Mouse (Mus musculus): Measurements from ENCODE around the gene Hist1h2ad. TPM values are rescaled to one million over a fixed set of nuclear protein-coding genes. Genes with fewer than 3 reads are reported as not detected.
"Not testable (repeated sequence)": the region's sequence is repeated elsewhere in the genome, so short reads cannot be mapped to it uniquely, and the experiment has no call there.

The Hist1h2ad gene
- polyA plus RNA-seq (2012; rRNA removed), result 1.6 and 1.9 TPM in 2 replicates

DNA sequence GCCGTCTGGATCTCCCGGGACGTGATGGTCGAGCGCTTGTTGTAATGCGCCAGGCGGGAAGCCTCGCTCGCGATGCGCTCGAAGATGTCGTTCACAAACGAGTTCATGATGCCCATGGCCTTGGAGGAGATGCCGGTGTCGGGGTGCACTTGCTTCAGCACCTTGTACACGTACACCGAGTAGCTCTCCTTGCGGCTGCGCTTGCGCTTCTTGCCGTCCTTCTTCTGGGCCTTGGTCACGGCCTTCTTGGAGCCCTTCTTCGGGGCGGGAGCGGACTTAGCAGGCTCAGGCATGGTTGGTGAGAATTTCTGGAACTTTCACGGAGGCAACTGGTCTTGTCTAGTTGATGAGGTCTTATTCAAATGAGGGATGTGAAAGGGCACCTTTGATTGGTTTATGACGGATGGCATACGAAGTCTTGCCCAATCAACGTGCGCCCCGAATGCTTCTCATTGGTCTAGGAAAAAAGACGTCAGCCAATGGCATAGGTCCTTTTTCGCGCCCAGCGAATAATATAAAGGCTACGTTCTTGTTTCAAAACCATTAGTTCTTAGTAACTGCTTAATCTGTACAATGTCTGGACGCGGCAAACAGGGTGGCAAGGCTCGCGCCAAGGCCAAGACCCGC is at the start of gene Hist1h2ad, which contains the start of gene Hist1h2bf:
Gene Hist1h2ad (plus strand): TSS at position 484 of the 627 bp plus-strand sequence.
Gene Hist1h2bf (minus strand): TSS at position 299 of the 627 bp plus-strand sequence.
- DNase-seq (ENCODE audit: low spot score), result not testable (repeated sequence)

DNA sequence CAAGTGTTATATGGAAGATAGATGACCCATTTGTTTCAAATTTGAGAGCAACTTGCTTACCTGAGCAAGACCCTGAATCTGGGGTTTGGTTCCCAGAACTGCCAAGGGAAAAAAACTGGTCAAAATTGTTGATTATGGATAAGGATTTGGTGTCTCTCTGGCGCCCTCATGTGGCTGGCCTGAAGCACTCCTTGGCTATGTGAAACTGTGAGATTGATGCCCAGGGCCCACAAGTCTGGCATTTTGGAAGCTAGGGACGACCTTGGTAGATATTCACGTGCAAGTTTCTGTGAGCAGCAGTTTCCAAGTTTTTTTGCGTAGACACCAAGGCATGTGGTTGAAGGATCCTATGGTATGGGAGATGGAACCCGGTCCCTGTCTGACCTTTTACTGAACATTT is 49.5 kb upstream of the Hist1h2ad start:
- DNase-seq (ENCODE audit: low spot score), result peak; percentile 58

DNA sequence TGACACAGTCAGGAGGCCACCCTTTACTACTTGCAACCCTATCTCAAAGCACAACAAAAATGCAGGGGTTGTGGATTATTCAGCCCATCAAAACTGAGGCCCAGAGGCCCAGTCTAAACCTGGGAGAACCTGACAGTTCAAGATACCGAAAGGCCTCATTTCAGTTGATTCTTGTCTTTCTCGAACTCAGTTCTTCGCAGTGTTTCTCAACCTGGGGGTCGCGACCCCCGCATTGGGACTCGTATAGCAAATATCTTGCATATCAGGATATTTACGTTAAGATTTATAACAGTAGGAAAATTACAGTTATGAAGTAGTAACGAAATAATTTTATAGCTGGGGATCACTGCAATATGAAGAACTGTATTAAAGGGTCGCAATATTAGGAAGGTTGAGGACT is 48.3 kb upstream of the Hist1h2ad start:
- no peak for DNase-seq (ENCODE audit: low spot score)

DNA sequence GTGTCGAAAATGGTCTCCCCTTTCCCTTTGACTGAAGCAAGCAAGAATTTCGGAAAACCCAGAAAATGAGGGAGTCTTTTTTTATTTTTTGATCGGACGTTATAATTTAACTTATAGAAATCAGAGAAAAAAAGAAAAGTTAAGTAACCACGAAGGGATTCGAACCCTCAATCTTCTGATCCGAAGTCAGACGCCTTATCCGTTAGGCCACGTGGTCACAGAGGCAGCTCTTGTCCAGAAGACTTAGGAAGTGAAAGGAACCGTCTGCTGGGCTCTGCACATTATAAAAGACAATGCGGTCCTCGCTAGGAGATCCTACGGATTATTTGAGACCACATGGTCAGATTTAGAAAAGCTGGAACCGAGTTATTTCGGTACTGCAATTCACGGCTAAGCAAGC is 47.9 kb upstream of the Hist1h2ad start:
- peak; percentile 86 for DNase-seq (ENCODE audit: low spot score)

DNA sequence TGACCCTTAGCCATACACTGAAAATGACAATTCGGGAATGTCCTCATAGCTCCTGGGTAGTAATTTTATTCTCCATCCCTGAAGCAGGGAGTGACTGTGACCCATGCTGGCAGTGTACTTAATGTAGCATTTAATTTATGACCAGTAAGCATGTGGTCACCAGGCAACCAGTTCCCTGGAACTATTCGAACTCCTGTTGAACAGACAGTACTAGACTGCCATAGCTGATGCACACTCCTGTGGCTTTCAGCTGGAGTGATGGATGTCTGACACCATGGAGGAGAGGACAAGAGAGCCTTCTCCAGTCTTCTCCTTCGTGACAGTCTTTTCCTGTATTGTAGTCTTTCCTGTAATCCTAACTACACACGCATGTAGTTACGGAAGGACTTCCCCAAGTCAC is 45.2 kb upstream of the Hist1h2ad start:
- DNase-seq (ENCODE audit: low spot score), result no peak

DNA sequence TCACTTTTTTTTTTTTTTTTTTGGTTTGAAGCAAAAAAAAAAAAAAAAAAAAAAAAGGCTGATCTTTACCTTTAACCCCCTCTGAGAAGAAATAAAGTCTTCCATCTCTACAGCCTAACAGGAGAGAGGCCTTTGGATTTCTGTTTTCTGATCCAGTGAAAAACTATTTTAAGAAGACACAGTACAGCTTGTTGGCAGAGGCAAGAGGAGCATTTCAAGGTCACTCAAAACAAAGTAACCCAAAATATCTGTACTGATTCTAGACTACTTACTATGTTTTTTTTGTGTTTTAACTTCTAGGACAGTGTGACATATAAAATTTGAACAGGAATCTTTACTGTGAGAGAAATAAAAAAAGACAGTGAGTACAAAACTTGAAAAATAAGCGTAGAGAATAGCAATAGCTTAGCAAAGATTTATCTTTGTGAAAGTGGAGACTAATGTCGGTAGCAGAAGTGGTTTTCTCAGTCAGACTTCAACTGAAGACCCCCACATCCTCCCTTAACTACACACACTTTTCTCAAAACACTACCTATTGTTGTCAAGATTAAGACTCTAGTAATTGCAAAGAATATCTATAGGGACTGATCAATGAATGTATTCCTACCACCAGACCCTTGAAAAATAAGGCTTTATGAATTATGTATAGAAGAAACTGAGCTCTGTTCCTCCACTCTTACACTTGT is 44.6 kb upstream of the Hist1h2ad start:
- DNase-seq (ENCODE audit: low spot score), result no peak

DNA sequence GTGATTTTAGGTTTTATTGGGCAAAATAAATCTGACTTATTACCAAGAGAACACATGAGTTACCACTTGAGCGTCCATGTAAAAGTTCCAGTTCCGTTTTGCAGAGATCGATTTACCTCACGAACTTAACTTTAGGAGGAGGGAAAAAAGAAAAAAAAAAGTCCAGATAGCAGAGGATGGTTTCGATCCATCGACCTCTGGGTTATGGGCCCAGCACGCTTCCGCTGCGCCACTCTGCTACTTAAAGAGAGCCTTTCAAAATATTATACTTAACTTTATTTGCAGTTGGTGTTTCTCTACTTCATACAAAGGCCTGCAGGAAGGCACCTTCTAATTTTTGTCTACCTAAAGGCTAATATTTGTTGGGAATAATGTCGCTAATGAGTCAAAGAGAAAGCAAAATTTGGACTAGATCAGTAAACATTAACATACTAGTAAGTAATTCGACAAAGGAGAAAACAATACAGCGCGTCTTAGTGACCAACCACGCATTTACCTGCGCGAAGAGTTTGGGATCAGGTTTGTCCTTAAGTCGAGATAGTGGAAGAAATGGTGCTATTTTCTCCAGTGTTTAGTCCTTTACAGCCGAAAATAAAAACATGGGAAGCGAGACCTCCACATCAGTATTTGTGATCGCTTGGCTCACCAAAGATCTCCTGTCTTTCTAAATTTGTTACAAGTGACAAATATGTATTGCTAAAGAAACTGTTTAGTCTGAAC is 43.8 kb upstream of the Hist1h2ad start:
- peak; percentile 41 for DNase-seq (ENCODE audit: low spot score)

DNA sequence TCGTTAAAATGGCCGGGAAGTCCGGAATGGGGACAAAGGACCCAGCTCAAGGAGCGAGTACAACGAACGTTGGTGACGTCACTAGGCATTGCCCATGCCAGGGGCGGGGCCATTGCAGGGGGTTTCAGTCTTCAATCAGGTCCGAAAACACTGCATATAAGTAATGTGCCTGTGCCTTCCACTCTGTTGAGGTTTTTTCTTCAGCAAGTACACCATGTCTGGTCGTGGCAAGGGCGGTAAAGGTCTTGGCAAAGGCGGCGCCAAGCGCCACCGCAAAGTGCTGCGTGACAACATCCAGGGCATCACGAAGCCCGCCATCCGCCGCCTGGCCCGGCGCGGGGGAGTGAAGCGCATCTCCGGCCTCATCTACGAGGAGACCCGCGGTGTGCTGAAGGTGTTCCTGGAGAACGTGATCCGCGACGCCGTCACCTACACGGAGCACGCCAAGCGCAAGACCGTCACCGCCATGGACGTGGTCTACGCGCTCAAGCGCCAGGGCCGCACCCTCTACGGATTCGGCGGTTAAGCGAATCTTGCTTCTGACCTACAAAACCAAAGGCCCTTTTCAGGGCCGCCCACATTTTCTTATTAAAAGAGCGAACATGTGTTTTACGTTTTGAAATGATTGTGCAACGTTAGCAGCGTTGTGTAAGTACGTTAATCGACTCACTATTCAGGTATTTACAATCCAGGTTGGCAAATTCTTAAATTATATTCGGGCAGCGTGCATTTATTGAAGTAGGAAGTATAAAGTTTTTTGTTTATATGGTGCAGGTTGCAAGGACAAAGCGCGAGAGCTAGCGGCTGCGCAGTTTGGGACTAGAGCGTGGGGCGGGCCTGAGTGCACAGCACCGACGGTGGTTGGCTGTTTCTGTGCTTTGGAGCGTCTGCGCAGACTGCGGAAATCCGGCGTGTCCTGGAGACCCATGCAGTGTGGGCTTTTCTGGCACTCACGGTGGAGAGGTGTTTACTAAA is 43.0 kb upstream of the Hist1h2ad start, which contains the start of gene Hist1h4h:
Gene Hist1h4h (plus strand): TSS at position 150 of the 975 bp plus-strand sequence.
- DNase-seq (ENCODE audit: low spot score), result peak; percentile 86

DNA sequence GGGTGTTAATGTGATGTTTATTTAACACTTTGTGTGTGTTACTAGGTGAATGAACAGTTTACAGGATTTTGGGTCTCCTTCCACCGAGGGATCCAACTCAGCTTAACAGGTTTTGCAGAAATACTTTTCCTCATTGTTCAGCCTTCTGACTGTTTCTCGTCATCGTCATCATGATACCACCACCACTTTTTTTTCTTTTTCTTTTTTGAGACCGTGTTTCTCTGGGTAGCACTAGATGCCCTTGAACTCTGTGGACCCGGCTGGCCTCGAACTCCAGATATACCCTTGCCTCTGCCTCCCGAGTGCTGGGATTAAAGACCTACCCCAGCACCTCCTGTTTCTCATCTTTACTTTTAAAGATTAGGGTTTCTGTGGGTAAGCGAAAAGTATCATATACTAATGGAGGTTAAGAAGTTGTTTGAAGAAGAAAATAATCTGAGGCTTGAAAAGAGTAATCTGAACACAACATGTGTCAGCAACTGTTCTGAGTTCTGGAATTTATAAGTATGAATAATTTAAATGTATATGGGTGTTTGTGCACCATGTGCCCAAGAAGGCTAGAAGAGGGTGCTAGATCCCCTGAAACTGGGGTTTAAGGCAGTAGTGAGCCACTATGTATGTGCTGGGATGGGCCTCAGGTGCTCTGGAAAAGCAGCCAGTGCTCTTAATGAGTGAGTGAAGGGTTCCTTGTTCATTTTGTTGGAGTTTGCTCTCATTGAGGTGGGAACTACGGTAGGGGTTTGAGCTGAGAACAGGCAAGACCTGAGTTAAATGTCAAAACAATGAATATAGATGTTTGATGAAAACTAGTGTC is 41.7 kb upstream of the Hist1h2ad start:
- no peak for DNase-seq (ENCODE audit: low spot score)

DNA sequence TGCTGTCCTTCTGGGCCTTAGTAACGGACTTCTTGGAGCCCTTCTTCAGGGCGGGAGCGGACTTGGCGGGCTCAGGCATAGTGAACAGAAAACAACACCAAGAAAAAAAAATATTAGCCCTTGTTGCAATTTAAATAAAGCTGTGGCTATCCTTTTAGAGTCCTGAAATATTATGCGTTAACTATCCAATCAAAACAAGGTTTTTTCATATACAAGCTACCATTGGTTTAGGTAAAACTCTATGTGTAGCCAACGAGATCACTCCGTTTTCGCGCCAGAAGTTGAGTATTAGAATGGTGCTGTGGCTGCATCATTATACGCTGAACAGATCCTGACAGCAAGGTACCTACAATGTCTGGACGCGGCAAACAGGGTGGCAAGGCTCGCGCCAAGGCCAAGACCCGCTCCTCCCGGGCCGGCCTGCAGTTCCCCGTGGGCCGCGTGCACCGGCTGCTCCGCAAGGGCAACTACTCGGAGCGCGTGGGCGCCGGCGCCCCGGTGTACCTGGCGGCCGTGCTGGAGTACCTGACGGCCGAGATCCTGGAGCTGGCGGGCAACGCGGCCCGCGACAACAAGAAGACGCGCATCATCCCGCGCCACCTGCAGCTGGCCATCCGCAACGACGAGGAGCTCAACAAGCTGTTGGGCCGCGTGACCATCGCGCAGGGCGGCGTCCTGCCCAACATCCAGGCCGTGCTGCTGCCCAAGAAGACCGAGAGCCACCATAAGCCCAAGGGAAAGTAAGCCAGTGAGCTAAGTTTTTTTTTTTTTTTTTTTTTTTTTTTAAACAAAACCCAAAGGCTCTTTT is 40.4 kb upstream of the Hist1h2ad start, which contains the start of gene Hist1h2af:
Gene Hist1h2af (plus strand): TSS at position 347 of the 808 bp plus-strand sequence.
- not testable (repeated sequence) for DNase-seq (ENCODE audit: low spot score)

DNA sequence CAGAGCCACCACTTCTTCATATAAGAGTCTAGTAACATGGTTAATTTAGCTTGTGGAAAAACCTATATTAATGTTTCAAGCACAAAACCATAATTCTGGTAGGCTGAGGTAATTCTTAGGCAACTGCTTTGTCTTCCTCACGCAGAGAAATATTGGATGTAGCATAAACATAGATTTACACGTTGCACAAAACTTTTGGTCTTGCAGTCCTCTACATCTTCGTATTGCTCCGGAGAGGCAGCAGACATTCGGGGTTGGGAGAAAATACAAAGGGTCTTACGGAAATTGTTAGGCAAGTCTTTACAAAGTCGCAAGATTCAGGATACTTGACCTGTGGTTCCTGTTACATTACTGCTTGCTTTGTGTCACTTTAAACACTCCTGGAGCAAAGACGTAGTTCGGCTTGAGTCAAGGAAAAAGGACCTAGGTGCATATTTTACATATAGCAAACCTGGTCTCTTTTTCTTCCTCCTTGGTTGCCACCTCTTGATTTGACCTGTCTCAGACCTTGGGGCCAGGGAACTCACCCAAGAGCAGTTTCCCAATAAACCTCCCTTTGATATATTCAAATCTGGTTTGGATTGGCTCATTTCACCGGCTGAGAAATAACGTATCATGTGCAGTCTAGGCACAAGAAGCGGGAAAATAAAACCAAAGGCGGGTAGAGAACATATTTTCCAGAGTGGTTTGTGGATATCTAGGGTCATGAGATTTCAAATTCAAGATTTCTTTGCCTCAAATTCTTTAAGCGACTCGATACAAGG is 39.6 kb upstream of the Hist1h2ad start:
- no peak for DNase-seq (ENCODE audit: low spot score)

DNA sequence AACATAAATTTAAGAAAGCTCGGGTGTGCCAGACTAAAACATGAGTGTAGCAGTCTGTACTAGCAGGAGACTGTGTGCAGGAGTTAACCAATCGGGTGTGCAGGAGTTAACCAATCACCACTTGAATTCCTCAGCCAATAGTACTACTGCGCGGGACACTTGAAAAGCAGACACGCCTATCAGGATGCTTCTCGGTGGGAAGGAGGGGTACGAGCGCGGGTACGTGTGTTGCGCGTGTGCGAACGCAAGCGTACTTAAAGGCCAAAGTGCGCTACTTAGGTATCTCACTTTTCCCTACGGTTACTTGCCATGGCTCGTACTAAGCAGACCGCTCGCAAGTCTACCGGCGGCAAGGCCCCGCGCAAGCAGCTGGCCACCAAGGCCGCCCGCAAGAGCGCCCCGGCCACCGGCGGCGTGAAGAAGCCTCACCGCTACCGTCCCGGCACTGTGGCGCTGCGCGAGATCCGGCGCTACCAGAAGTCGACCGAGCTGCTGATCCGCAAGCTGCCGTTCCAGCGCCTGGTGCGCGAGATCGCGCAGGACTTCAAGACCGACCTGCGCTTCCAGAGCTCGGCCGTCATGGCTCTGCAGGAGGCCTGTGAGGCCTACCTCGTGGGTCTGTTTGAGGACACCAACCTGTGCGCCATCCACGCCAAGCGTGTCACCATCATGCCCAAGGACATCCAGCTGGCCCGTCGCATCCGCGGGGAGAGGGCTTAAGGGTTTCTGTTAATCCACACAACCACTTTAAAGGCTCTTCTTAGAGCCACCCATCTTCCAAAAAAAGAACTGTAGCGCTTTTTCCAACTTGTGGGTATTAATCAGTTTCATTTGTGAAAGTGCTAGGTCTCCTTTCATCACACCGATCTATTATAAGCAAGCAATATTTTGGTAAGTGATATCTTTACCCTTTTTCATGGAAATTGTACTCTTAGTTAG is 38.8 kb upstream of the Hist1h2ad start, which contains the start of gene Hist1h3g:
Gene Hist1h3g (plus strand): TSS at position 286 of the 939 bp plus-strand sequence.
- peak; percentile 57 for DNase-seq (ENCODE audit: low spot score)

DNA sequence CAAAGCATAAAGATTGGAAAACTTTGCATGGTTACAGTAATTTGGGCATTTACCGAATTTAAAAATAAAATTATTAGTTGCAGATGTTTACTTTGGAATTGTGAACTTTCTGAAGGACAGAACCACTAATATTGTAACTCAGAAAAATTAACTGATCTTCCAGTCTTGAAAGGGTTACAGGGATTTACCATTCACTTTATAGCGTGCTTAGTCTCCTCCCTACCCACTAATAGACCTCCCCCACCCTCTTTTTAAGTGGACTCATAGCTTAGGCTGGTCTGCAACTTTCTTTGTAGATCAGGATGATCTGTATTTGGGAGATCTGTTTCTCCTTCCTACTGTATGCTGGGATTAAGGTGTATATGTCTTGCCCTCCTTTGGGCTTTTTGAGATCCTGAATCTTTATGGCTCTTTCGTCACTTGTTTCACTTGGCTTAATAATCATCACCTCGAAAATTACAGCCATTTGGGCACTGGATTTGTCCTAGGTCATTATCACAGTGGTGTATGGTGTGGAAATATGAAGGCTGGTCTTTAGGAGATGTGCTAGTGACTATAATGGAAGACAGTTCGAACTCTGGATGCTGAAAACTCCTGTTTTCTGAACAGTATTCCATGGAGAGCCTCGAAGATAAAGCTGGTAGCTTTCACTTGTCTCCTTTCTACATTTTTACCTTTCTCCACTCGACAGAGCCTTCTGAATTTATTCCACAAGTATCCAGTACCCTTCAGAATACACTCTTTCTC is 37.9 kb upstream of the Hist1h2ad start:
- no peak for DNase-seq (ENCODE audit: low spot score)

DNA sequence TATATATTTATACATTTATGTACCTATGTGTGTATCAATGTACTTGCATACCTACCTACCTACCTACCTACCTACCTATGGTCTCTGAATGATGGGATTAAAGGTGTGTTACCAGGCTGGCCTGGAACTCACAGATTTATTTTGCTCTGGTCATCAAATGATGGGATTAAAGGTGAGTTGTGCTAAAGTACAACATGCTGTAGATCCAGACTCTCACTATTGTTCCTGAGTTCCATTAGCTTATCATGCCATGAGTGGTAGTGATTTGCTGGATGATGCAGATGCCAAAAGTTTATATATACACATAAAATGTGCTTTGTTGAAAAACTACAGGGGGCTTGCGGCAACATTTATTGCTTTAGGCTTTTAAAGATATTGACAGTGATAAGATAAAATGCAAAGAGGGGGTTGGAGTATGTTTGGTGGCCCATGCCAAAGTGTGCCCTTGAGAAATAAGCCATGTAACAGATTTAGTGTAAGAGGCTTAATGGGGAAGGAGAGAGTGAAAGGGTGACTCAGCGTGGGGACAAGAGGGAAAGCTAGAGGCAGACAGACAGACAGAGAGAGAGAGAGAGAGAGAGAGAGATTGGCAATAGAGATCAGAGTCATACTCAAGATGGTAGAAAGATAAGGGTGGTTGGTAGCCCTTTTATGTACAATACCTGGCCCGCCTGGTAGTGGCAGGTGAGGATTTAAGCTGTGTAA is 37.0 kb upstream of the Hist1h2ad start:
- DNase-seq (ENCODE audit: low spot score), result no peak

DNA sequence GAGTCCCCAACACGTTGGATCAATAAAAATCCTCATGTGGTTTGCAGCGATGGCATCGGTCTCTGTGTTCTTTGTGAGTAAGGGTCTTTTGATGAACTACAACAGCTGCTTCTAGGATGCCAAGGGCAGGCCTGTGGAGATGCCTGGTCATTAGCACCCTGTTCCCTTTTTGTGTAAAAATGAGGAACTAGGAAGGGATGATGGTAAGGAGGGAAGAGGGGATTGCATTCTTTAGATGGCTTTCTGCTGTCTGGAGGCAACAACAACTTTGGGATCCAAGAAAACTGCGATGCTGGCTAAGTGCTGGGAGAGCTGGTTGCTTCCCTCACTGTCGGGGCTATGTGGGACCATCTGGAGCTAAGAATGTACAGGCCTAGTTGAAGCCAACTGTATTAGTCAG is 35.9 kb upstream of the Hist1h2ad start:
- DNase-seq (ENCODE audit: low spot score), result no peak

DNA sequence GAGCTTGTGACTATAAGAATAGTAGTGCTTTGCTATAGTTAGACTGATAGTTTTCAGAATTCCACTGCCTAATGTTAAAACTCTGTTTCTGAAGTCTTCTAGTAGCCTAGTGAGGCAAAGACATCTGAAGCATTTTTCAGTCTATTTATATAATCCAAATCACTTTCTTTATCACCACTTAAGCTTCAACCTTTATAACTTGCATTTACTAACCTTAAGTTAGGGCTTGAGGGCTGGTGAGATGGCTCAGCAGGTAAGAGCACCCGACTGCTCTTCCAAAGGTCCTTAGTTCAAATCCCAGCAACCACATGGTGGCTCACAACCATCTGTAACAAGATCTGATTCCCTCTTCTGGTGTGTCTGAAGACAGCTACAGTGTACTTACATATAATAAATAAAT is 34.4 kb upstream of the Hist1h2ad start:
- DNase-seq (ENCODE audit: low spot score), result not testable (repeated sequence)
